ENCODE assay signal across 8 mouse cellular contexts in the genomic region with DNA sequence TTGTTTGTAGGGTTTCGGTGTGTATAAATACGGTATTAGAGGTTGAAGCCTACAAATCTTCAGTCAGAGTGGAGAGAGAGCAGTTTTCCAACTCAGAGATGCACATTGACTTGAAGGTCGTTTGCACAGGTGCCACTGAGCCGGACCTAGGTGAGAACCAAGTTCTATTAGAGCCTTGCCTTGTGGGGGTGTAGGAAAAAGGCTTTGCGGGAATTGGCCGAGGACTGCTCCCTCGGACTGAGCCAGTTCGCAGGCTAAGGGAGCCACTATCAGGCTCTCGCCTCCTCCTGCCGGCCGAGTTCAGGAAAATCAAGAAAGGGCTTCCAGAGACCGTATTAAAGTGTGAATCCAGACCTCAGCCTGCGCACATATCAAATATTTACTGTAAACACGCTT. TPM values are rescaled to one million over a fixed set of nuclear protein-coding genes. Genes with fewer than 3 reads are reported as not detected.
DNase-seq lines count a peak whose midpoint lies in the region; ATAC-seq lines count a peak whose summit lies in the region.

No protein-coding gene starts in this region.

- H3K27ac ChIP-seq in hindbrain, embryonic 10.5 days = no peak overlapping the region
- no peak overlapping the region for H3K27ac ChIP-seq in hindbrain, embryonic 13.5 days
- H3K27ac ChIP-seq in kidney, embryonic 15.5 days = no peak overlapping the region
- H3K27ac ChIP-seq in midbrain, embryonic 11.5 days (ENCODE audit: low read depth, low read length) = no peak overlapping the region

- H3K27me3 ChIP-seq in hindbrain, embryonic 10.5 days (ENCODE audit: insufficient read depth, poor library complexity, severe bottlenecking) = peaks cover 100% of the 10 kb centered on the region
- H3K27me3 ChIP-seq in hindbrain, embryonic 13.5 days = peaks cover 100% of the 10 kb centered on the region
- H3K27me3 ChIP-seq in kidney, embryonic 15.5 days = peaks cover 100% of the 10 kb centered on the region
- peaks cover 99% of the 10 kb centered on the region for H3K27me3 ChIP-seq in midbrain, embryonic 11.5 days (ENCODE audit: control insufficient read depth, insufficient read depth, low read length)

- H3K4me3 ChIP-seq in hindbrain, embryonic 10.5 days = no peak overlapping the region
- no peak overlapping the region for H3K4me3 ChIP-seq in hindbrain, embryonic 13.5 days
- peak overlapping the region; percentile 45; the same call in 1 of the 2 replicates for H3K4me3 ChIP-seq in kidney, embryonic 15.5 days (replicated peaks)
- H3K4me3 ChIP-seq in midbrain, embryonic 11.5 days (ENCODE audit: low read depth, low read length) = no peak overlapping the region

- H3K4me2 ChIP-seq in hindbrain, embryonic 13.5 days = no peak overlapping the region
- peak overlapping the region; percentile 72; the same call in 1 of the 2 replicates for H3K4me2 ChIP-seq in kidney, embryonic 15.5 days
- H3K4me2 ChIP-seq in midbrain, embryonic 11.5 days = no peak overlapping the region

- no peak overlapping the region for H3K9ac ChIP-seq in hindbrain, embryonic 13.5 days
- H3K9ac ChIP-seq in kidney, embryonic 15.5 days = no peak overlapping the region
- no peak overlapping the region for H3K9ac ChIP-seq in midbrain, embryonic 11.5 days (ENCODE audit: low read length)

- peaks cover 23% of the 10 kb centered on the region for H3K4me1 ChIP-seq in hindbrain, embryonic 10.5 days (replicated peaks)
- peaks cover 16% of the 10 kb centered on the region for H3K4me1 ChIP-seq in hindbrain, embryonic 13.5 days (replicated peaks)
- peaks cover 26% of the 10 kb centered on the region for H3K4me1 ChIP-seq in kidney, embryonic 15.5 days
- H3K4me1 ChIP-seq in midbrain, embryonic 11.5 days (ENCODE audit: control insufficient read depth, insufficient read depth, low read length) = peaks cover 15% of the 10 kb centered on the region

- peak; percentile 66 for DNase-seq in hindbrain, embryonic 10.5 days (ENCODE audit: low spot score)
- peak; percentile 80 for DNase-seq in embryo, embryonic 10.5 days (ENCODE audit: low spot score)
- no peak for DNase-seq in midbrain, embryonic 11.5 days (ENCODE audit: low spot score, missing footprints)
- DNase-seq in c-Kit-positive CD71-positive TER-119-positive erythroid progenitor cells, embryonic 14.5 days (ENCODE audit: low spot score) = no peak
- DNase-seq in B cell, adult 2 months = no peak
- DNase-seq in urinary bladder, postnatal 25 days (ENCODE audit: low spot score) = no peak

- ATAC-seq in hindbrain, embryonic 13.5 days (ENCODE audit: low FRiP score) = no peak
- ATAC-seq in kidney, embryonic 15.5 days (replicated peaks; ENCODE audit: low FRiP score) = peak; percentile 61; the same call in 1 of the 2 replicates
- peak; percentile 36; the same call in 1 of the 2 replicates for ATAC-seq in midbrain, embryonic 11.5 days (ENCODE audit: low FRiP score)

- no peaks in the 10 kb centered on the region for H3K36me3 ChIP-seq in hindbrain, embryonic 10.5 days
- H3K36me3 ChIP-seq in hindbrain, embryonic 13.5 days = no peaks in the 10 kb centered on the region
- no peaks in the 10 kb centered on the region for H3K36me3 ChIP-seq in kidney, embryonic 15.5 days
- no peaks in the 10 kb centered on the region for H3K36me3 ChIP-seq in midbrain, embryonic 11.5 days (ENCODE audit: control insufficient read depth, insufficient read depth, low read length)

- H3K9me3 ChIP-seq in hindbrain, embryonic 10.5 days = no peaks in the 10 kb centered on the region
- no peaks in the 10 kb centered on the region for H3K9me3 ChIP-seq in hindbrain, embryonic 13.5 days
- no peaks in the 10 kb centered on the region for H3K9me3 ChIP-seq in kidney, embryonic 15.5 days (replicated peaks)
- no peaks in the 10 kb centered on the region for H3K9me3 ChIP-seq in midbrain, embryonic 11.5 days (ENCODE audit: control insufficient read depth, low read length)

- under 1% methylated on average over 14 of the region's 14 CpGs for WGBS in hindbrain, embryonic 10.5 days
- WGBS in hindbrain, embryonic 13.5 days = 0% methylated on average over 14 of the region's 14 CpGs
- WGBS in kidney, embryonic 15.5 days = 1% methylated on average over 14 of the region's 14 CpGs
- under 1% methylated on average over 14 of the region's 14 CpGs for WGBS in midbrain, embryonic 11.5 days

RNA-seq across cellular contexts. Expression of gene Mnx1, which starts 0.9 kb away (rescaled TPM):
- polyA plus RNA-seq in hindbrain, embryonic 10.5 days (2016; fragmentation: Nextera tagmentation; extraction: Ambion mirVana) = 0.06 and 0.16 TPM in 2 replicates
- 0.31 and 0.48 TPM in 2 replicates for polyA plus RNA-seq in hindbrain, embryonic 13.5 days (2015; fragmentation: Nextera tagmentation; extraction: Ambion mirVana)
- not detected in 2 replicates for polyA plus RNA-seq in kidney, embryonic 15.5 days (2015; fragmentation: Nextera tagmentation; extraction: Ambion mirVana)
- polyA plus RNA-seq in midbrain, embryonic 11.5 days (2014; fragmentation: Nextera tagmentation; extraction: Ambion mirVana) = not detected in 2 replicates

RNA-seq across cellular contexts. Expression of gene Nom1, which starts 44.7 kb away (rescaled TPM):
- polyA plus RNA-seq in hindbrain, embryonic 10.5 days (2016; fragmentation: Nextera tagmentation; extraction: Ambion mirVana) = 22.4 and 32.8 TPM in 2 replicates
- 21.7 and 22.2 TPM in 2 replicates for polyA plus RNA-seq in hindbrain, embryonic 13.5 days (2015; fragmentation: Nextera tagmentation; extraction: Ambion mirVana)
- 25.9 and 29.3 TPM in 2 replicates for polyA plus RNA-seq in kidney, embryonic 15.5 days (2015; fragmentation: Nextera tagmentation; extraction: Ambion mirVana)
- polyA plus RNA-seq in midbrain, embryonic 11.5 days (2014; fragmentation: Nextera tagmentation; extraction: Ambion mirVana) = 26.4 and 32.1 TPM in 2 replicates

Comparison
In these comparisons a context has a peak if more than half of its experiments do, and no peak if none do; other contexts are left out.
1. DNase-seq: peak in hindbrain, embryonic 10.5 days (single experiment) and embryo, embryonic 10.5 days (single experiment); none in midbrain, embryonic 11.5 days (single experiment), c-Kit-positive CD71-positive TER-119-positive erythroid progenitor cells, embryonic 14.5 days (single experiment), B cell, adult 2 months (0 of 2) and urinary bladder, postnatal 25 days (single experiment).